ENCODE assay signal across 23 mouse cellular contexts in the genomic region with DNA sequence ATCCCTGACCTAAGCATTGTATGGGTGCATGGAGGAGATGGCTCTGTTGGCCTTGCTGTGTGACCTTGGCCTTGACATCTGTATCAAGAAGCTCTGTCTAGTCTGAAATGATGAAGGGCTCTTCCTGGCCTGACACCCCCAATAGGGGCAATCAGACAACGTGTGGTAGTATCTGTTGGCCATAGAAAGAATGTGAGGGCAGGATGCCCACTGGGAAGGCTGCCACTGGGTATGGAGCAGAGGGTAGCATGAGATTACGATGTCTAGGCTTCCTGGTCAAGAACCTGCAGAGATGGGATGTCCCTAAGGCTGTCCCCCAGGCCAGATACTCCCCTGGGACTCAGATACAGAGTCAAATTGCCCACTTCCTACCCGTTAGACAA. TPM values are rescaled to one million over a fixed set of nuclear protein-coding genes. Genes with fewer than 3 reads are reported as not detected.
DNase-seq lines count a peak whose midpoint lies in the region; ATAC-seq and TF ChIP-seq lines count a peak whose summit lies in the region.
"Had no signal": no experiment of that assay in that cellular context is flagged by ENCODE, and none has a peak within 500 bp of the region (broad histone marks: within the 10 kb centered on the region; RNA-seq: fewer than 3 reads in every experiment).

No protein-coding gene starts in this region.

- WGBS in forebrain, embryonic 10.5 days, result 68% methylated on average over 3 of the region's 3 CpGs
- WGBS in forebrain, embryonic 13.5 days, result 68% methylated on average over 3 of the region's 3 CpGs
- 59% methylated on average over 3 of the region's 3 CpGs for WGBS in kidney, adult 2 months
- WGBS in lung, embryonic 16.5 days, result 61% methylated on average over 3 of the region's 3 CpGs
- 66% methylated on average over 3 of the region's 3 CpGs for WGBS in lung, adult 2 months

- no peak for DNase-seq in forebrain, embryonic 10.5 days (ENCODE audit: extremely low spot score, low spot score)
- DNase-seq in kidney, adult 2 months, result no peak
- no peak for DNase-seq in kidney, adult 8-10 months
- DNase-seq in lung, adult 2 months, result no peak
- peak; percentile 38 for DNase-seq in testis, postnatal 14 days (ENCODE audit: low spot score)
- DNase-seq in left cerebral cortex, adult 18-20 months (ENCODE audit: low spot score in 2 of 2), result no peak
- DNase-seq: adrenal gland, postnatal 36 days; cerebellum, adult 9-11 months; kidney, adult 18-20 months; right cerebral cortex, postnatal 25 days; thymus, postnatal 14 days had no signal

- TF ChIP-seq CTCF in kidney, adult 2 months (conservative IDR thresholded peaks at IDR 0.05; ENCODE audit: insufficient read depth, insufficient read length, low read depth, low read length), result no peak
- TF ChIP-seq CTCF in lung, adult 2 months (IDR thresholded peaks at IDR 0.05; ENCODE audit: insufficient read depth, low read length), result no peak

- H3K9me3 ChIP-seq in forebrain, embryonic 10.5 days, result no peaks in the 10 kb centered on the region
- H3K9me3 ChIP-seq in forebrain, embryonic 13.5 days (replicated peaks), result no peaks in the 10 kb centered on the region
- H3K9me3 ChIP-seq in lung, embryonic 16.5 days (ENCODE audit: control insufficient read depth, low read length), result no peaks in the 10 kb centered on the region
- H3K9me3 ChIP-seq: liver, embryonic 12.5 days; midbrain, embryonic 15.5 days; neural tube, embryonic 12.5 days had no signal

- H3K9ac ChIP-seq in forebrain, embryonic 13.5 days, result no peak overlapping the region
- H3K9ac ChIP-seq in lung, embryonic 16.5 days (ENCODE audit: low read length), result no peak overlapping the region
- H3K9ac ChIP-seq: liver, embryonic 12.5 days; midbrain, embryonic 15.5 days; neural tube, embryonic 12.5 days had no signal

- H3K36me3 ChIP-seq in forebrain, embryonic 10.5 days (replicated peaks), result no peaks in the 10 kb centered on the region
- H3K36me3 ChIP-seq in forebrain, embryonic 13.5 days (ENCODE audit: poor library complexity, severe bottlenecking), result no peaks in the 10 kb centered on the region
- H3K36me3 ChIP-seq in kidney, adult 2 months (ENCODE audit: control insufficient read depth, insufficient read depth, low read length), result no peaks in the 10 kb centered on the region
- no peaks in the 10 kb centered on the region for H3K36me3 ChIP-seq in lung, embryonic 16.5 days (ENCODE audit: control insufficient read depth, insufficient read depth, low read length)
- H3K36me3 ChIP-seq: liver, embryonic 12.5 days; midbrain, embryonic 15.5 days; neural tube, embryonic 12.5 days had no signal

- ATAC-seq in forebrain, embryonic 13.5 days, result no peak
- ATAC-seq in lung, embryonic 16.5 days (ENCODE audit: low read depth), result no peak
- ATAC-seq: forebrain, embryonic 16.5 days; hindbrain, embryonic 16.5 days; liver, embryonic 12.5 days; midbrain, embryonic 15.5 days had no signal

- peak overlapping the region; percentile 40; the same call in 1 of the 2 replicates for H3K27ac ChIP-seq in forebrain, embryonic 10.5 days
- no peak overlapping the region for H3K27ac ChIP-seq in forebrain, embryonic 13.5 days
- peak overlapping the region; percentile 8; the same call in 1 of the 2 replicates for H3K27ac ChIP-seq in kidney, adult 2 months (ENCODE audit: insufficient read depth, low read depth, low read length)
- H3K27ac ChIP-seq in lung, embryonic 16.5 days (ENCODE audit: low read length), result peak overlapping the region; percentile 4; the same call in 1 of the 2 replicates
- H3K27ac ChIP-seq: midbrain, embryonic 15.5 days; neural tube, embryonic 12.5 days had no signal

- no peak overlapping the region for H3K4me3 ChIP-seq in forebrain, embryonic 10.5 days
- H3K4me3 ChIP-seq in forebrain, embryonic 13.5 days, result no peak overlapping the region
- H3K4me3 ChIP-seq in kidney, adult 2 months (ENCODE audit: insufficient read depth, low read depth, low read length), result no peak overlapping the region
- H3K4me3 ChIP-seq in lung, embryonic 16.5 days (ENCODE audit: low read length), result no peak overlapping the region
- no peak overlapping the region for H3K4me3 ChIP-seq in lung, adult 2 months (replicated peaks; ENCODE audit: extremely low read depth, low read depth, low read length)
- H3K4me3 ChIP-seq: liver, embryonic 12.5 days; midbrain, embryonic 15.5 days; neural tube, embryonic 12.5 days had no signal

- H3K27me3 ChIP-seq in forebrain, embryonic 10.5 days (ENCODE audit: poor library complexity, severe bottlenecking), result peaks cover 24% of the 10 kb centered on the region
- 0 out of 2 replicates have a peak, but pooled peaks cover 5% of the 10 kb centered on the region for H3K27me3 ChIP-seq in forebrain, embryonic 13.5 days
- no peaks in the 10 kb centered on the region for H3K27me3 ChIP-seq in kidney, adult 2 months (replicated peaks; ENCODE audit: control insufficient read depth, insufficient read depth, low read length)
- H3K27me3 ChIP-seq in lung, embryonic 16.5 days (ENCODE audit: control insufficient read depth, insufficient read depth, low read depth, low read length), result no peaks in the 10 kb centered on the region
- H3K27me3 ChIP-seq: liver, embryonic 12.5 days; midbrain, embryonic 15.5 days; neural tube, embryonic 12.5 days had no signal

- H3K4me1 ChIP-seq in forebrain, embryonic 10.5 days, result peaks cover 66% of the 10 kb centered on the region
- peaks cover 2% of the 10 kb centered on the region for H3K4me1 ChIP-seq in forebrain, embryonic 13.5 days
- H3K4me1 ChIP-seq in kidney, adult 2 months (ENCODE audit: control insufficient read depth, insufficient read depth, low read length), result 0 out of 2 replicates have a peak, but pooled peaks cover 5% of the 10 kb centered on the region
- peaks cover 22% of the 10 kb centered on the region; the same call in 1 of the 2 replicates for H3K4me1 ChIP-seq in lung, embryonic 16.5 days (replicated peaks; ENCODE audit: control insufficient read depth, insufficient read depth, low read length)
- H3K4me1 ChIP-seq in lung, adult 2 months (ENCODE audit: control insufficient read depth, insufficient read depth, low read length), result no peaks in the 10 kb centered on the region
- H3K4me1 ChIP-seq: midbrain, embryonic 15.5 days had no signal

- H3K4me2 ChIP-seq in forebrain, embryonic 13.5 days, result no peak overlapping the region
- no peak overlapping the region for H3K4me2 ChIP-seq in lung, embryonic 16.5 days (ENCODE audit: low read depth, low read length)
- H3K4me2 ChIP-seq: liver, embryonic 12.5 days; midbrain, embryonic 15.5 days; neural tube, embryonic 12.5 days had no signal

- no peak for TF ChIP-seq POLR2A in kidney, adult 2 months (IDR thresholded peaks at IDR 0.05; ENCODE audit: low read depth, low read length)
- no peak for TF ChIP-seq POLR2A in lung, adult 2 months (IDR thresholded peaks at IDR 0.05; ENCODE audit: borderline replicate concordance, extremely low read depth, low read depth, low read length)

RNA-seq across cellular contexts. Expression of gene Foxs1, which starts 4.0 kb away (rescaled TPM):
- polyA plus RNA-seq in forebrain, embryonic 10.5 days (2016; fragmentation: Nextera tagmentation; extraction: Ambion mirVana), result 0.34 and 0.60 TPM in 2 replicates
- 2.7 and 2.9 TPM in 2 replicates for polyA plus RNA-seq in forebrain, embryonic 13.5 days (2015; fragmentation: Nextera tagmentation; extraction: Ambion mirVana)
- polyA plus RNA-seq in kidney, adult 2 months (2012; rRNA removed), result 6.4 and 7.3 TPM in 2 replicates
- polyA plus RNA-seq in lung, embryonic 16.5 days (2015; fragmentation: Nextera tagmentation; extraction: Ambion mirVana), result 9.1 and 9.3 TPM in 2 replicates
- 11.1 and 12.9 TPM in 2 replicates for polyA plus RNA-seq in lung, adult 2 months (2012; rRNA removed)
- total RNA-seq in left cerebral cortex, adult 18-20 months (2021), result under 1 TPM; 0.46 to 0.68 TPM
- total RNA-seq: megakaryocyte progenitor cell, adult 5-6 weeks had no signal
- polyA plus RNA-seq: liver, embryonic 12.5 days had no signal

RNA-seq across cellular contexts. Expression of gene Mylk2, which starts 17.8 kb away (rescaled TPM):
- polyA plus RNA-seq in forebrain, embryonic 10.5 days (2016; fragmentation: Nextera tagmentation; extraction: Ambion mirVana), result 0.06 and 0.12 TPM in 2 replicates
- polyA plus RNA-seq in forebrain, embryonic 13.5 days (2015; fragmentation: Nextera tagmentation; extraction: Ambion mirVana), result not detected in 2 replicates
- 0.07 and 1.1 TPM in 2 replicates for polyA plus RNA-seq in kidney, adult 2 months (2012; rRNA removed)
- polyA plus RNA-seq in lung, embryonic 16.5 days (2015; fragmentation: Nextera tagmentation; extraction: Ambion mirVana), result 0.16 and 0.43 TPM in 2 replicates
- 0.29 and 3.9 TPM in 2 replicates for polyA plus RNA-seq in lung, adult 2 months (2012; rRNA removed)
- total RNA-seq in left cerebral cortex, adult 18-20 months (2021), result not detected
- total RNA-seq: adrenal gland, postnatal 36 days; layer of hippocampus, postnatal 10 days; left cerebral cortex, postnatal 14 days; megakaryocyte progenitor cell, adult 5-6 weeks had no signal
- polyA plus RNA-seq: forebrain, embryonic 16.5 days; liver, embryonic 12.5 days; midbrain, embryonic 15.5 days; neural tube, embryonic 12.5 days had no signal

RNA-seq across cellular contexts. Expression of gene Dusp15, which starts 22.5 kb away (rescaled TPM):
- polyA plus RNA-seq in forebrain, embryonic 10.5 days (2016; fragmentation: Nextera tagmentation; extraction: Ambion mirVana), result 0.42 and 0.95 TPM in 2 replicates
- polyA plus RNA-seq in forebrain, embryonic 13.5 days (2015; fragmentation: Nextera tagmentation; extraction: Ambion mirVana), result 2.5 and 4.1 TPM in 2 replicates
- polyA plus RNA-seq in kidney, adult 2 months (2012; rRNA removed), result 12.3 and 20.6 TPM in 2 replicates
- polyA plus RNA-seq in lung, embryonic 16.5 days (2015; fragmentation: Nextera tagmentation; extraction: Ambion mirVana), result 0.14 TPM in 1 of 2 replicates, not detected in the other
- 0.37 and 0.60 TPM in 2 replicates for polyA plus RNA-seq in lung, adult 2 months (2012; rRNA removed)
- total RNA-seq in left cerebral cortex, adult 18-20 months (2021), result 10 to 100 TPM; 16.2 to 18.2 TPM
- total RNA-seq: megakaryocyte progenitor cell, adult 5-6 weeks had no signal
- polyA plus RNA-seq: liver, embryonic 12.5 days had no signal

RNA-seq across cellular contexts. Expression of gene Ttll9, which starts 33.3 kb away (rescaled TPM):
- polyA plus RNA-seq in forebrain, embryonic 10.5 days (2016; fragmentation: Nextera tagmentation; extraction: Ambion mirVana), result 1.3 and 1.6 TPM in 2 replicates
- polyA plus RNA-seq in forebrain, embryonic 13.5 days (2015; fragmentation: Nextera tagmentation; extraction: Ambion mirVana), result 1.7 and 1.8 TPM in 2 replicates
- polyA plus RNA-seq in kidney, adult 2 months (2012; rRNA removed), result 0.46 and 1.0 TPM in 2 replicates
- polyA plus RNA-seq in lung, embryonic 16.5 days (2015; fragmentation: Nextera tagmentation; extraction: Ambion mirVana), result 1.5 and 2.5 TPM in 2 replicates
- polyA plus RNA-seq in lung, adult 2 months (2012; rRNA removed), result 3.4 and 3.8 TPM in 2 replicates
- 1 to 10 TPM; 2.0 to 2.6 TPM for total RNA-seq in left cerebral cortex, adult 18-20 months (2021)
- total RNA-seq: gastrocnemius, adult 8-10 months; heart, postnatal 10 days had no signal
